Mouse (Mus musculus) heart, embryonic 11.5 days (tissue): ENCODE results near the gene Rrp12. TPM values are rescaled to one million over a fixed set of nuclear protein-coding genes. Genes with fewer than 3 reads are reported as not detected.

Experiments
- ATAC-seq: fragments of 200-750 bp; cut with Nextera tagmentation; replicated peaks from 2 replicates; pipeline ENCODE4 v1.8.0; 2017; ENCODE audit warnings: moderate library complexity; ENCODE audit not compliant: insufficient number of reproducible peaks, low FRiP score, low TSS enrichment
- H3K27ac ChIP-seq: fragments of 300-500 bp; sonication (generic); 2 replicates; pipeline ENCODE4 v1.5.1; 2014; ENCODE audit warnings: mild to moderate bottlenecking, low read depth, low read length
- H3K27me3 ChIP-seq: fragments of 300-500 bp; sonication (generic); 2 replicates; pipeline ENCODE4 v1.6.1; 2014; ENCODE audit warnings: mild to moderate bottlenecking, low read length, mixed read lengths; ENCODE audit not compliant: control insufficient read depth, insufficient read depth
- H3K36me3 ChIP-seq: fragments of 300-500 bp; sonication (generic); 2 replicates; pipeline ENCODE4 v1.6.1; 2014; ENCODE audit warnings: mild to moderate bottlenecking, low read length, moderate library complexity, mixed read lengths; ENCODE audit not compliant: control insufficient read depth, insufficient read depth
- H3K4me1 ChIP-seq: fragments of 300-500 bp; sonication (generic); 2 replicates; pipeline ENCODE4 v1.6.1; 2014; ENCODE audit warnings: low read length; ENCODE audit not compliant: control insufficient read depth, insufficient read depth
- H3K4me2 ChIP-seq: fragments of 300-500 bp; sonication (generic); 2 replicates; pipeline ENCODE4 v1.6.1; 2014; ENCODE audit warnings: mild to moderate bottlenecking, moderate library complexity
- H3K4me3 ChIP-seq: fragments of 300-500 bp; sonication (generic); 2 replicates; pipeline ENCODE4 v1.5.1; 2014; ENCODE audit warnings: low read depth, low read length
- H3K9ac ChIP-seq: fragments of 300-500 bp; sonication (generic); 2 replicates; pipeline ENCODE4 v1.6.1; 2014; ENCODE audit warnings: mild to moderate bottlenecking, low read depth, low read length, moderate library complexity
- H3K9me3 ChIP-seq: fragments of 300-500 bp; sonication (generic); replicated peaks from 2 replicates; pipeline ENCODE4 v1.6.1; 2016; ENCODE audit warnings: low read length; ENCODE audit not compliant: control insufficient read depth
- WGBS: fragments of 180-500 bp; shearing (Covaris S2); extraction: QIAGEN DNeasy Blood & Tissue Kit; methylation state at CpG from one replicate; pipeline ENCODE4 v1.1.7; 2014; ENCODE audit not compliant: insufficient replicate concordance; 5-methylcytosine and 5-hydroxymethylcytosine counted together
- polyA plus RNA-seq: library from polyadenylated mRNA; unstranded; fragments of >200 nt; fragmentation: Nextera tagmentation; extraction: Ambion mirVana; gene quantifications from 2 replicates; pipeline ENCODE4 v1.2.1, GENCODE M21; 2014

The Rrp12 gene
- polyA plus RNA-seq, 1 experiment from 2014 or later, result 8.5 TPM

DNA sequence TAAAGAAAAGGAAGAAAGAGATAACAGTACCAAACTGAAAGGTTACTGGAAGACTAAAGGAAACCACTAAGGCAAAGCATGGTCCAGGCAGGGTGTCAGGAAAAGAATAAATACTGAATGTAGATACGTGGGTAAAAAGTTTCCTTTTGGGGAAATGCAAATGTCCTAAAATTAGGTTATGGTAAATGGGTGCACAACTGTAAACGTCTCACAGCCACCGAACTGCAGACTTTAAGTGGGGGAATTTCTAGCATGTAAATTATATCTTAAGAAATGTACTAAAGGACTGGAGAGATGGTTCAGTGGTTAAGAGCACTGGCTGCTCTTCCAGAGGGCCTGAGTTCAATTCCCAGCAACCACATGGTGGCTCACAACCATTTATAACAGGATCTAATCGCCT, 77.2 kb downstream of the Rrp12 start:
- 78% methylated on average over 4 of the region's 4 CpGs for whole genome bisulfite sequencing
- ATAC-seq, result no peak

DNA sequence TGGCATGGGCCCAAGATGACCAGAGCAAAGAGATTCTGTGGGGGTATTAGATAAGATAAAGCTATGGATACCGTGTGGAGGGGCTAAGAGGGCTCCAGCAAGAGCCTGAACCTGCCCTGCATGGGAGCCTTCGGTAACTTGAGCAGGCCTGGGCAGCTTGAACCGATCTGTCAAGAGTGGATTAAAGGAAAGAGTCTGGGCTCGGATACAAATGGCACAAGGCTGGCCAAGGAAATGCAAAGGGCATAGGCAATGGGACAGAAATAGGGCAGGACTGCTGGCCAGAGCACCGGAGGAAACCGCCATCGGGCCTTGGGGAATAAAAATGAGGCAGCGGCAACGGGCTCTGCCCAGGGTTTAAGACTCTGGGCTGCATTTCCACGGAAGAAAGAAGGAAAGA, 78.6 kb downstream of the Rrp12 start:
- no peaks in the 10 kb centered on the region for H3K9me3 ChIP-seq
- H3K4me3 ChIP-seq, result no peak overlapping the region
- peaks cover 5% of the 10 kb centered on the region; the same call in 1 of the 2 replicates for H3K4me1 ChIP-seq
- no peaks in the 10 kb centered on the region for H3K27me3 ChIP-seq
- H3K4me2 ChIP-seq, result no peak overlapping the region
- ATAC-seq, result no peak
- 36% methylated on average over 10 of the region's 10 CpGs for WGBS
- H3K9ac ChIP-seq, result no peak overlapping the region
- H3K36me3 ChIP-seq, result no peaks in the 10 kb centered on the region
- no peak overlapping the region for H3K27ac ChIP-seq

More for the DNA sequence above, 77.2 kb downstream of the Rrp12 start:
- no peaks in the 10 kb centered on the region for H3K27me3 ChIP-seq
- H3K9ac ChIP-seq, result no peak overlapping the region
- H3K27ac ChIP-seq, result no peak overlapping the region
- no peak overlapping the region for H3K4me3 ChIP-seq
- H3K4me1 ChIP-seq, result peaks cover 5% of the 10 kb centered on the region; the same call in 1 of the 2 replicates
- no peak overlapping the region for H3K4me2 ChIP-seq
- H3K9me3 ChIP-seq, result no peaks in the 10 kb centered on the region
- no peaks in the 10 kb centered on the region for H3K36me3 ChIP-seq

DNA sequence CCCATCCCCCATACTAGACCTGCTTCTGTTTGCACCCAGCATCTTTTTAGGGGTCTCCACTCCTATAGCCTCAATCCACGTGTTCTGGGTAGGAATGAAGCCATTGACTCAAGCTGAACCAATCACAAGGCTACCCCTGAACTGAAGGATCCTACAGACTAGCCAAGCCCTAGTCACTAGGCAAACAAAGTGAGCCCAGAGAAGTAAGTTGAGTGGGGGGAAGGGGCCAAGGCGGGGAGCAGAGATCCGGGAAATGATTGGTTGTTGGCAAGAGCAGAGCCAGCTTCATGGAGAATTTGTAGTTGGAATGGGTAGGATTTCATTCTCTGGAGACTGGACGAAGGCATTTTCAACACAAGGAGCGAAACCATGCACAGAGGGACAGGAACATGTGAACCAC, 79.1 kb downstream of the Rrp12 start:
- H3K36me3 ChIP-seq, result no peaks in the 10 kb centered on the region
- H3K4me1 ChIP-seq, result peaks cover 5% of the 10 kb centered on the region; the same call in 1 of the 2 replicates
- no peak overlapping the region for H3K9ac ChIP-seq
- H3K9me3 ChIP-seq, result no peaks in the 10 kb centered on the region
- WGBS, result 46% methylated on average over 5 of the region's 5 CpGs
- no peak overlapping the region for H3K4me3 ChIP-seq
- H3K27me3 ChIP-seq, result no peaks in the 10 kb centered on the region
- ATAC-seq, result no peak
- H3K4me2 ChIP-seq, result no peak overlapping the region
- H3K27ac ChIP-seq, result no peak overlapping the region

DNA sequence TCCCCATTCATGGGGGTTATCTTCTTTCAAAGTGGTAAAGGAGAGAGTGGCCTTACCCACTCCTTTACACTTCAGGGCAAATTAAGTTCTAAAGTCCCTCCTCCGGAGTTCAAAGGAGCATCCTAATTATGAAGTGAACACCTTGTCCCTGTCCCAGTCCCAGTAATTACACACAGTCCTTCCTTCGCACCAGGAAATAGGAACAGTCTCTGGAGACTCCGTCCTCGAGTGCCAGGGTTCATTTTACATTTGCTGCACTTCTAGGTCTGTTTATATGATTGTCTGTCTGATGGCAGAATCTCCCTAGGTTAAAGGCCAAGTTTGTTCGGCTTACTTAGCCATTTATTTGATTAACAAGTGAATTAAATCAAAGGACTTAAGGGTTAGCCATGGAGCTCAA, 79.6 kb downstream of the Rrp12 start:
- no peaks in the 10 kb centered on the region for H3K36me3 ChIP-seq
- H3K9me3 ChIP-seq, result no peaks in the 10 kb centered on the region
- ATAC-seq, result no peak
- H3K4me2 ChIP-seq, result no peak overlapping the region
- no peak overlapping the region for H3K4me3 ChIP-seq
- no peak overlapping the region for H3K27ac ChIP-seq
- H3K27me3 ChIP-seq, result no peaks in the 10 kb centered on the region
- no peak overlapping the region for H3K9ac ChIP-seq
- WGBS, result 71% methylated on average over 5 of the region's 5 CpGs
- peaks cover 5% of the 10 kb centered on the region; the same call in 1 of the 2 replicates for H3K4me1 ChIP-seq

DNA sequence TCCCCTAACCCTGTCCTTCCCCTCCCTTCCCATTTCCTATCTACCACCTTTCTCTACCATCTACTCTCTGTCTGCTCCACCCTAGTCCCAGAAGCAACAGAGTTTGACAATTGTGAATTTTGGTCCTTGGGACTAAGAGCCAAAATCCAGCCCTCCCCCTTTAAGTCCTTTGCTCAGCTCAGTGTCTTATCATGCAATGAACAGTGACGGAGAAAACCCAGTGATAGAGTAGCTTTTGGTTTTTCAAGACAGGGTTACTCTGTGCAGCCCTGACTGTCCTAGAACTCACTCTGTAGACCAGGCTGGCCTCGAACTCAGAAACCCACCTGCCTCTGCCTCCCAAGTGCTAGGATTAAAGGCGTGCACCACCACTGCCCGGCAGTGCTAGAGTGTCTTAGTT, 82.6 kb downstream of the Rrp12 start:
- Histone ChIP-seq H3K9ac (no peak overlapping the region), H3K4me1 (peaks cover 5% of the 10 kb centered on the region; the same call in 1 of the 2 replicates), H3K4me3 (no peak overlapping the region), H3K36me3 (no peaks in the 10 kb centered on the region), H3K27me3 (no peaks in the 10 kb centered on the region), H3K4me2 (no peak overlapping the region), H3K27ac (no peak overlapping the region), H3K9me3 (no peaks in the 10 kb centered on the region)
- ATAC-seq, result no peak
- WGBS, result 79% methylated on average over 4 of the region's 4 CpGs

Other genes starting within 250 kb of the Rrp12 start
- 0.11 TPM in 2 replicates for gene Slit1, start 152.5 kb downstream of the Rrp12 start, polyA plus RNA-seq
- 20.8 and 22.8 TPM in 2 replicates for gene Arhgap19, start 94.1 kb downstream of the Rrp12 start, polyA plus RNA-seq
- gene Frat1, start 66.2 kb downstream of the Rrp12 start, polyA plus RNA-seq, result 3.5 and 3.6 TPM in 2 replicates
- gene Frat2, start 48.0 kb downstream of the Rrp12 start, polyA plus RNA-seq, result 1.1 and 2.2 TPM in 2 replicates
- gene Pgam1, start 15.8 kb upstream of the Rrp12 start, polyA plus RNA-seq, result 1,127 and 1,144 TPM in 2 replicates
- gene Exosc1, start 37.2 kb upstream of the Rrp12 start, polyA plus RNA-seq, result 50.6 and 54.8 TPM in 2 replicates
- 49.5 and 49.6 TPM in 2 replicates for gene Zdhhc16, start 37.3 kb upstream of the Rrp12 start, polyA plus RNA-seq
- gene Mms19, start 85.0 kb upstream of the Rrp12 start, polyA plus RNA-seq, result 24.8 and 26.9 TPM in 2 replicates
- 9.7 and 10.2 TPM in 2 replicates for gene Ubtd1, start 85.6 kb upstream of the Rrp12 start, polyA plus RNA-seq
- gene Ankrd2, start 139.8 kb upstream of the Rrp12 start, polyA plus RNA-seq, result not detected in 2 replicates
- gene Hoga1, start 149.4 kb upstream of the Rrp12 start, polyA plus RNA-seq, result 0.72 and 1.6 TPM in 2 replicates
- gene 4933411K16Rik, start 156.1 kb upstream of the Rrp12 start, polyA plus RNA-seq, result not detected in 2 replicates
- gene Morn4, start 190.2 kb upstream of the Rrp12 start, polyA plus RNA-seq, result 17.7 and 18.7 TPM in 2 replicates
- 14.6 and 16.3 TPM in 2 replicates for gene Pi4k2a, start 194.3 kb upstream of the Rrp12 start, polyA plus RNA-seq
- 29.5 and 31.1 TPM in 2 replicates for gene Avpi1, start 232.9 kb upstream of the Rrp12 start, polyA plus RNA-seq